Mouse (Mus musculus) embryonic facial prominence, embryonic 10.5 days (tissue): ENCODE results near the gene Zic1. TPM values are rescaled to one million over a fixed set of nuclear protein-coding genes. Genes with fewer than 3 reads are reported as not detected.

Experiments used
- DNase-seq: peaks from one replicate; pipeline ENCODE4 v3.0.0-alpha.2; 2017; ENCODE audit warnings: low spot score
- H3K27ac ChIP-seq: fragments of 300-500 bp; sonication (generic); replicated peaks from 2 replicates; pipeline ENCODE4 v1.5.1; 2016; ENCODE audit warnings: mild to moderate bottlenecking
- H3K27me3 ChIP-seq: fragments of 300-500 bp; sonication (generic); replicated peaks from 2 replicates; pipeline ENCODE4 v1.6.1; 2016; ENCODE audit warnings: low read depth, mild to moderate bottlenecking; ENCODE audit not compliant: poor library complexity, severe bottlenecking
- H3K36me3 ChIP-seq: fragments of 300-500 bp; sonication (generic); replicated peaks from 2 replicates; pipeline ENCODE4 v1.6.1; 2016; ENCODE audit warnings: mild to moderate bottlenecking, moderate library complexity
- H3K4me1 ChIP-seq: fragments of 300-500 bp; sonication (generic); 2 replicates; pipeline ENCODE4 v1.6.1; 2016
- H3K4me3 ChIP-seq: fragments of 300-500 bp; sonication (generic); 2 replicates; pipeline ENCODE4 v1.5.1; 2016; ENCODE audit warnings: mild to moderate bottlenecking, moderate library complexity
- H3K9me3 ChIP-seq: fragments of 300-500 bp; sonication (generic); 2 replicates; pipeline ENCODE4 v1.6.1; 2016; ENCODE audit warnings: mild to moderate bottlenecking
- WGBS: fragments of 180-500 bp; shearing (Covaris S2); methylation state at CpG from one replicate; pipeline ENCODE4 v1.1.7; 2016; 5-methylcytosine and 5-hydroxymethylcytosine counted together
- polyA plus RNA-seq: library from polyadenylated mRNA; unstranded; fragments of >200 nt; fragmentation: Nextera tagmentation; extraction: Ambion mirVana; gene quantifications from 2 replicates; pipeline ENCODE4 v1.2.1, GENCODE M21; 2016

The Zic1 gene
- polyA plus RNA-seq, 1 experiment from 2014 or later = 1.5 TPM

DNA sequence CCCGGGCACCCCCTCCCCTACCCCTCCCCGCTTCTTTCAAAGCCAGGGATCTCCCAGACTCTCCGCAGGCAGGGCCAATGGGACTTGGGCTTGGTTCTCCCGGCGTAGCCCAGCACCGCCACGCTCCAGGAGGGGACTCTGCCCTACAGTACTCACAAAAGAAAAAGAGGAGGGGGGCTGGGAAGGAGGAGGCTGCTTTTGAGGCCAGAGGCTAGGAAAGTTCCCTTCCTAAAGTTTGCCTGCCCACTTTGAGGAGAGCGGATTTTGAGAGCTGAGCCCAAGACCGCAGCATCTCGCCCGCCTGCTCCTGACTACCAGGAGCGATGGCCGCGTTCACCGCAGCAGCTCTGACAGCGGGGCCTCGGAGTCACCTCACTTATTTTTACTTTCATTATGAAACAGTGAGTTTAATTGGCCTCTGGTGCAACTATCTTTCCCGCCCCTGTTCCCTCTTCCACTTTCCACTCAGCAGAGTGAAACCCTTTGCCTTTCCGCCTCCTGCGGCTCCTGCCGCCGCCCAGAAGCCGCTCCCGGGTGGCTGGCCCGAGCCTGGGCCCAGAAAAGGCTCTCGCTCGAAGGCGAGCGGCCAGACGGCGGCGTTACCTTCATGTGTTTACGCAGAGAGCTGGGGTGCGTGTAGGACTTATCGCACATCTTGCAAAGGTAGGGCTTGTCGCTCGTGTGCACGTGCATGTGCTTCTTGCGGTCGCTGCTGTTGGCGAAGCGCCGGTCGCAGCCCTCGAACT lies 3.6 kb downstream of the Zic1 start, which contains the start of gene Zic4:
Gene Zic4 (plus strand): TSS at position 558 of the 746 bp plus-strand sequence.
- H3K9me3 ChIP-seq = no peaks in the 10 kb centered on the region
- H3K4me1 ChIP-seq = peaks cover 13% of the 10 kb centered on the region
- peak within 1 kb of the TSS; percentile 81 for H3K27ac ChIP-seq
- peaks cover 100% of the 10 kb centered on the region for H3K27me3 ChIP-seq
- DNase-seq = peak; percentile 78
- no peaks in the 10 kb centered on the region for H3K36me3 ChIP-seq
- H3K4me3 ChIP-seq = peak within 1 kb of the TSS; percentile 57
- WGBS = under 1% methylated on average over 45 of the region's 45 CpGs

DNA sequence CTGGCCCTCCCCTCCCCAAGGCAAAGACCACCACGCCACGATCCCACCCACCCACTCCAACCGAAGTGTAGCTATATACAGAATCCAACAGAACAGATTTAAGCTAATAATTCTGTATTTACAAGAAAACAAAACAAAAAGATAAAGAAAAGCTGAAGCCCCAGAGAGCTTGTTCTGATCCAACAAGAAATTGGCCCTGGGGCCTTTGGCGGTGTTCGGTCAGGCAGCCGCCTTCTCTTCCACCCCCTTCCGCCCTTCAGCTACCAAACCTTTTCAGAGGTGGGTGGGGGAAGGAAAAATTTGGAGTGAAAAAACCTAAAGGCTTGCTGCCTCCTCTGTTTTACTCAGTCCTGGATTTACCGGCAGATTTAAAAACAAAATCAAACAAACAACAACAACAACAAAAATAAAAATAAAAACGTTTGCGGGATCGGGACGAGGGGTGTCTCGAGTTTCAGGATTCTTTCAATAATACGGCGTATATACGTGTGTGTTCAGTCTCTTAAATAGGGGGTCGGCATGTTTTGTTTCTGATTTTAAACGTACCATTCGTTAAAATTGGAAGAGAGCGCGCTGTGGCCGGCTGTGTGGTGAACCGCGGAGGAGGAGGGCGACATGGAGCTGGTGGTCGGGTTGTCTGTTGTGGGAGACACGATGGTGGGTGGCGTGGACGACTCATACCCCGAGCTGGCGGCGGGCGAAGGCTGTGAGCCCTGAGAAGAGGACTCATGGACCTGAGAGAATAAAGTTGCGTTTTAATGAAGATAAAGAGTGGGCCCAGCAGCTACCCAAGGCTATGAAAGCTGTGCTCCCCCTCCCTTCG lies 4.4 kb downstream of the Zic1 start:
- Histone ChIP-seq H3K9me3 (no peaks in the 10 kb centered on the region), H3K4me3 (peak overlapping the region; percentile 57), H3K27me3 (peaks cover 100% of the 10 kb centered on the region), H3K27ac (peak overlapping the region; percentile 81), H3K36me3 (no peaks in the 10 kb centered on the region), H3K4me1 (peaks cover 13% of the 10 kb centered on the region)
- 1% methylated on average over 35 of the region's 35 CpGs for WGBS
- DNase-seq = peak; percentile 35

DNA sequence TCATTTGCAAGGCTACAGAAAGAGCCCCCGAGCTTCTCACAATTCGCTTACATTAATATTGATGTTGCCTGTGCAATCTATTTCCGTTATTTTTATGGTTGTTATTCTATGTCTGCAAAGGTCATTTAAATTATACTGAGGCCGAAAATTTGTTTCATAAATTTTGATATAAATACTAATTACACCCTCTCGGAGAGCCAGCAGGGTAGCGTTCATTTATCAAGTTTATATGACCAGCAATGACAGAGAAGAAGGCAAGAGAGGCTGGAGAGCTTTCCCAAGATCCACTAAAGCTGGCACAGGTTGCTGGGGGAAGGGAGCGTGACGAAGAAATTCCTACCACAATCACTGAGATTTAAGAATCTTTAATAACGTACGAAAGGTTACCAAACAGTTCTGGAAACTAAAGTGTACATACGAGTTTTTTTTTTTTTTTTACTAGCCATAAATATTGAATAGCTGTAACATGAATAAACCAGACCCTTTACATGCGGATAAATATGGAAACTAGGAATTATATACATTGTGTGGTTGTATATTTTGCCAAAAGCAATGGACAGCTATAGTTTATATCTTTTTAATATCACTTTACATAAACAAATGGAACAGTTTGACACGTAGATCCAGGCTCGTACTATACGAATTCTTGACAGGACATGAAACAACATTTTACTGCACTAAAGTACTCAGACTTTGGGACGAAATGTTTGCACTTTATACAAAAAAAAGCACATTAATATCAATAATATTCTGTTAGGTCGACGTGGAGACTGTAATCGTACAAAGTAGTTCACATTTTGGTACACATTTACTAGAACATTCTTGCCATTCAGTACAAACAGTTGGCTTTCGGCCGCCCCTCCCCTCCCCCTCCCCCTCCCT lies 5.2 kb downstream of the Zic1 start:
- WGBS = 3% methylated on average over 21 of the region's 21 CpGs
- Histone ChIP-seq H3K4me1 (peaks cover 19% of the 10 kb centered on the region), H3K27ac (no peak overlapping the region), H3K9me3 (no peaks in the 10 kb centered on the region), H3K27me3 (peaks cover 100% of the 10 kb centered on the region), H3K4me3 (peak overlapping the region; percentile 57), H3K36me3 (no peaks in the 10 kb centered on the region)
- no peak for DNase-seq

GRCm38 (mm10) chr9:91358851-91359687 lies 6.5 kb downstream of the Zic1 start:
- DNase-seq = peak; percentile 48
- Histone ChIP-seq H3K4me3 (peak overlapping the region; percentile 57; the same call in 1 of the 2 replicates), H3K36me3 (no peaks in the 10 kb centered on the region), H3K27ac (no peak overlapping the region), H3K27me3 (peaks cover 100% of the 10 kb centered on the region), H3K9me3 (no peaks in the 10 kb centered on the region), H3K4me1 (peaks cover 16% of the 10 kb centered on the region; the same call in 1 of the 2 replicates)
- WGBS = 8% methylated on average over 10 of the region's 10 CpGs

GRCm38 (mm10) chr9:91357321-91357720 lies 8.3 kb downstream of the Zic1 start:
- Histone ChIP-seq H3K4me1 (peaks cover 20% of the 10 kb centered on the region; the same call in 1 of the 2 replicates), H3K36me3 (no peaks in the 10 kb centered on the region), H3K9me3 (no peaks in the 10 kb centered on the region), H3K27ac (no peak overlapping the region), H3K27me3 (peaks cover 100% of the 10 kb centered on the region), H3K4me3 (no peak overlapping the region)
- 9% methylated on average over 3 of the region's 3 CpGs for WGBS
- DNase-seq = no peak

GRCm38 (mm10) chr9:91356353-91356740 lies 9.3 kb downstream of the Zic1 start:
- Histone ChIP-seq H3K36me3 (no peaks in the 10 kb centered on the region), H3K4me1 (peaks cover 14% of the 10 kb centered on the region; the same call in 1 of the 2 replicates), H3K4me3 (no peak overlapping the region), H3K27me3 (peaks cover 100% of the 10 kb centered on the region), H3K27ac (no peak overlapping the region), H3K9me3 (no peaks in the 10 kb centered on the region)
- 10% methylated on average over 4 of the region's 4 CpGs for WGBS
- DNase-seq = no peak

DNA sequence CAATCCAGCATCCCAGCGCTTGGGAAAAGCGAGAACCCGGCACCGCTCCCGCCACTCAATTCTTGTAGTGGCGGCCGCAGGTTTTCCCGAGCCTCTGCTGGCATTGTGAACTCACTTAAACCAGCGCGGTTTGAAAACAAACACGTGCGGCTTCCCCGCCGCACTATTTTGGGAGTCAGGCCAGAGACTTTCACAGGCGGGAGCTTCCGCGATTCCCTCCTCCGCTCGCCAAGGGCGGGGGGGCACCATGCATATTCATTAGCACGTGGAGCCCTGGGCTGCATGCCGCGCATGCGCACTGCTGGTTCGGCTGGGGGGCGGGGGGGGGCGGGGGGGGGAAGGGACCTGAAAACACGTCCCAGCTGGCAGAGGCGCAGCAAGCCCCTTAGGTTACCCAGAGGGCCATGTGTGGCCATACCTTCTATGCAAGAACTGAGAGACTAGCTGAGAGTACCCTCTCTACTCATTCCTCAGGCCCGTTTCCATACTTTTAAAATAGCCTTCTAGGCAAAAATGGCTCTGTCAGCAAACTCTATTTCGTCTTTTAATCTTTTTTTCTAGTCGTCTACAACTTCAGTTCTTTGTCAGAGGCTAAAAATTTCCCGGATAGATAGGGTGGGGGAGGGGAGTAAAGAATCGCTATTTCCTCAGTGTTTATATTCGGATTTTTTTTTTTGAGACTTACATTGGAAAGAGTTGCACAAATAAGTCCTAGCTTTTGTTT lies 9.8 kb downstream of the Zic1 start:
- Histone ChIP-seq H3K27me3 (peaks cover 100% of the 10 kb centered on the region), H3K4me3 (peak overlapping the region; percentile 52), H3K36me3 (no peaks in the 10 kb centered on the region), H3K27ac (peak overlapping the region; percentile 44; the same call in 1 of the 2 replicates), H3K9me3 (no peaks in the 10 kb centered on the region), H3K4me1 (peaks cover 17% of the 10 kb centered on the region)
- DNase-seq = peak; percentile 79
- under 1% methylated on average over 35 of the region's 35 CpGs for WGBS

- Histone ChIP-seq H3K27ac (peak overlapping the region; percentile 44; the same call in 1 of the 2 replicates), H3K36me3 (no peaks in the 10 kb centered on the region), H3K4me1 (peaks cover 19% of the 10 kb centered on the region), H3K27me3 (peaks cover 100% of the 10 kb centered on the region), H3K4me3 (peak overlapping the region; percentile 52), H3K9me3 (no peaks in the 10 kb centered on the region)
- DNase-seq = no peak
- WGBS = under 1% methylated on average over 7 of the region's 7 CpGs
Measured at GRCm38 (mm10) chr9:91355270-91355589, 10.4 kb downstream of the Zic1 start.

GRCm38 (mm10) chr9:91354434-91355269 lies 11.0 kb downstream of the Zic1 start:
- peak; percentile 40 for DNase-seq

DNA sequence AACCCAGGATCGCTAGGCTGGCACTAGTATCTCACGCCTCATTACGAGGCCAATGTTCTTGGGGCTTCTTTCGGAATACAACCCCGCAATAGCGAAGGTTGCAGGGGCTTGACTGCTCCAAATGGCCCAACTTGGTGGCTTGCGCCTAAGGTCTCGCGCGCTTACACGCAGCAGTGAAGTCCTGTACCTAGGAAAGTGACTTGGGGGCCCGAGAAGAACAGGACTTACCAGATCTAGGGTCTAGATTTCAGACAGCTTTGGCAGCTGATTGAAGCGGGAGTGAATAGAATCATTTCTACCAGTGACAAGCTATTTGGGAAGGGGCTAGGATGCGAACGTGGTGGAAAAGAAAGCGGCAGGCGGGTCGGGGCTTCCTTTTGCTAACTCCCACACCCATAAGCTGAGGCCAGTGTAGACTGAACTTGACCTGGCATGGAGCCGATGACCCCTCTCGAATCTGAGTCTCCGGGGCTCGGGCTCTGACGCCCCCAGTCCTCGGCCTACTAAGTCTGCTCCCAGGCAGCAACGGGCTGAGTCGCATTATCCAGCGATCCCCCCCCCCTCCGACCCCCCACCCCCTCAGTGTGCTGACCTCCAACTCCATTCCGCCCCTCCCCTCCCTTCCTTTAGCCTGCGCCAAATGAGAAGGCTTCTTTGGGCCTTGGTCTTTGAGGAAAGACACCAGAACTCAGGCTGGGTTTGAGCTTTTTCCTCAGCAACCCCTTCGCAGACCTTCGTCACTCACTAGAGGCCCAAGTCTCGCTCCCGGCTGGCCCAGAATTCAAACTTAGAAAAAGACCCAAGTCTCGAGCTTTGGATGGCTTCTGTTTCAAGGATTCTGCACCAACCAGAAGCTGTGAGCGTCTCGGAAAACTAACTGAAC lies 11.8 kb downstream of the Zic1 start:
- Histone ChIP-seq H3K36me3 (no peaks in the 10 kb centered on the region), H3K27me3 (peaks cover 100% of the 10 kb centered on the region), H3K27ac (peak overlapping the region; percentile 59; the same call in 1 of the 2 replicates), H3K4me3 (peak overlapping the region; percentile 52), H3K9me3 (no peaks in the 10 kb centered on the region), H3K4me1 (peaks cover 19% of the 10 kb centered on the region)
- 2% methylated on average over 37 of the region's 37 CpGs for WGBS
- peak; percentile 48 for DNase-seq

More at GRCm38 (mm10) chr9:91354434-91355269, 11.0 kb downstream of the Zic1 start:
- H3K27ac ChIP-seq = no peak overlapping the region; the same call in 1 of the 2 replicates
- no peaks in the 10 kb centered on the region for H3K9me3 ChIP-seq
- H3K4me3 ChIP-seq = peak overlapping the region; percentile 52
- H3K36me3 ChIP-seq = no peaks in the 10 kb centered on the region
- H3K27me3 ChIP-seq = peaks cover 100% of the 10 kb centered on the region
- H3K4me1 ChIP-seq = peaks cover 19% of the 10 kb centered on the region
- 3% methylated on average over 22 of the region's 22 CpGs for WGBS
